Mouse (Mus musculus): ENCODE measurements at regions not wholly inside any gene's neighbourhood (a gene's known extent, or its start where the extent isn't known, plus 50 kb on each side); places are given as distances from the start of the nearest gene placed in this dataset.

DNA sequence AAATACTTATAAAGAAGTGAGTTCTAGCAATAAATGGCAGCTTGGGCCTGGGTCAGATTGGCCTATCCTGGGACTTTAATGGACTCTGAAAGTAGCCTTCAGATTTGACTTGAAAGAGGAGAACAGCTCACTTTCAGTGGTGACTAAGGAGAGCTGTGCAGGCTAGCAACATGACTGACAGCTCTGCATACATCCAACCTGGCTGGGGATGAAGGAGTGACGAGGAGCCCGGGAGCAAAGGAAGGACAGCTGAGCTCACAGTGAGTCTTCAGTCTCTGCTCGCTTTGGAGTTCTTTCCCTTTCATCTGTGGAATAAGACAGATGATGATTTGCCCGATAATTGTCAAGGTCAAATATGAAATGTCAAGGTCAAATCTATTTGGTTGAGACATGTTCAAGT lies 172.7 kb upstream of the Klf4 start:
- no peak for DNase-seq (ENCODE audit: low spot score in 2 of 2)

DNA sequence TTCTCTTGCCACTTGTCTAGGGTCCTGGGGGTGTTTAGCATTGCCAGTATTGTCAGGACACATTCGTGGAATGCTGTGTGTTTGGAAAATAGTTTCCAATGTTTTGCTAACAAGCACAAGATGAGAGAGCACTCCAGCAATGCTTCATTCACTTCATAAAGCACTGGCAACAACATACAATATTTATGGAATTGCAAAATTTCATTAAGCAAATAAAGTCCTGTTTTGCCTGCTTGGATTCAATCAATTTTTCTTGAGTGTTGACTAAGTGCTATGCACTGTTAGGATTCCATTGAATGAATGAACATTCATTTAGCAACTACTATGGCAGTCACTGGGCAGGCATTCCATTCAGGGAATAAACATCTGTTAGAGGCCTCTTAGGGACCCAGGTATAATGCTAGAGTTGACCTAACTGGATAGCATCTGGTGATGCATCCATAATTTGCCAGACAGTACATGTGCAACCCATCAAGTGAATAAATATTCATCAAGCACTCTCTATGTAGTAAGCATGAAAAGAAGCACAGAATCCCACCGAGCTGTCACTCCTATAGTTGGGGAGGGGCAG lies 171.2 kb upstream of the Klf4 start:
- DNase-seq (ENCODE audit: low spot score in 2 of 2), result no peak

DNA sequence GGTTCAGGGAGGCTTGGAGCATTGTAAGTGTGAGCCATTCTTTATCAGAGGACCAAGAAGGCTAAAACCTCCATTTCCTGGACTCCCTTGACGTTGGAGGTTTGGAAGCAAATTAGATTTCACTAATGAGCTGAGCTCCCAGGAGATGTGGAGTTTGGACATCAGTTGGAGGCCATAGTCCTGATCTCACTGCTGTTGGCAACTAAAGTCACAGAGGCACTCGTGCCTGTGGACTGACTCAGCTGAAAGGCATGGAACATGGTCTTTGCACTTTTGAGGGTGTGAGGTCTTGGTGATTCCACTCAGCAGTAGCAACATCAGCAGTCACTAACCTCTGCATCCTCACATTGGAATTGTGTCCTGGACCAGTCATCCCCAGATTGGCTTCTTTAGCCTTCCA lies 169.1 kb upstream of the Klf4 start:
- DNase-seq (ENCODE audit: low spot score in 2 of 2), result no peak

DNA sequence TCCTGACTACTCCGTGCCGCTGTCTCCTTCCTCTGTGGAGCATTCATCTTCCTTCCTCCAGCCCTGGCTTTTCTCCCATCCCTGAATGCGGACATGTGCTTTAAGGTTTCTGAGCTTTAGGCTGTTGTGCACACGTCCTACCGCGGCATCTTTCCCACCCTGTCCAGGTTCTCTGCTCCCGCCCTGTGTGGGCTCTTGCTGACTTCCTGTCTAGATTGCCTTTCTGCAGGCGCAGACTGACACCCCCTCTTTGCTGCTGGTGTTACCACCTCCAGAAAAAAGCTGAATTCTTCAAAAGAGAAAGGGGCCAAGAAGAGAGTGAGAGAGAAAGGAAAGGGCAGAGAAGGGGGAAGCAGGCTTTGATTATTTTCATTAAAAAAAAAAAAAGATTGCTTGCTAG lies 167.7 kb upstream of the Klf4 start:
- no peak for DNase-seq (ENCODE audit: low spot score in 2 of 2)

DNA sequence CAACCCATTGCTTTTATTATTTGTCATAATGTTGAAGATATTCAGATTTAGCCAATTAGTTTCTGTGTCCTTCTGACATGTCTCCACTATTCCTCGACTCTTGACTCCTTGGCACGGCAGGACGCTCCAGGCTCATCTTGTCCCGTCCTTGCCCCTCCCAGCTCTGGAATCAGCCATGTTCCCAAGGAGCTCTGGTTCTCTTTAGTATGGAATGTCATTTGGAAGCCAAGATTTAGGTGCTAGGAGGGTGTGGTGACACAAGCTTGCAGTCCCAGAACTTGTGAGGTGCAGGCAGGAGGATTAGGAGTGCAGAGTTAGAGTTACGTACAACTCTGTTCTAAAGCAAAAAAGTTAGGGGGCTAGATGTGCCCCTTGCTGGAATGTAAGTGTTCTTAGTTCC lies 166.9 kb upstream of the Klf4 start:
- DNase-seq (ENCODE audit: low spot score in 2 of 2), result no peak

DNA sequence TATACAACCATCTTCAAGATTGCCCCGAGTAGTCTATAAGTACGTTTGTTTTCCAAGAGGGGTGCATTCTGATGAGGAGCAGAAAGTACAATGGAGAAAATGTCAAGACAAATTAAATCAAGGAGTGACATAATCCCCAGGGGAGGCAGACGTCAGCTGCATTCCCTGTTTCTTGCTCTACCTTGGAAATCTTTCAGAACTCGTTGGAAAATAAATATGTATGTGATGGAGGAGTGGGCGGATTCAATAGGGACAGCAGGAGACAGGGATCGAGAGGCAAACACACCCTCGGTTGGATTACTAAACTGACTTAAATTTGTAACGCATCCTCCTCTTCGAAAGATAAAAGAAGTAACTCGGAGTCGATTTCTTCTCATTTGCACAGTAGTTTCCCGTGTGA lies 164.8 kb upstream of the Klf4 start:
- DNase-seq (ENCODE audit: low spot score in 2 of 2), result no peak

DNA sequence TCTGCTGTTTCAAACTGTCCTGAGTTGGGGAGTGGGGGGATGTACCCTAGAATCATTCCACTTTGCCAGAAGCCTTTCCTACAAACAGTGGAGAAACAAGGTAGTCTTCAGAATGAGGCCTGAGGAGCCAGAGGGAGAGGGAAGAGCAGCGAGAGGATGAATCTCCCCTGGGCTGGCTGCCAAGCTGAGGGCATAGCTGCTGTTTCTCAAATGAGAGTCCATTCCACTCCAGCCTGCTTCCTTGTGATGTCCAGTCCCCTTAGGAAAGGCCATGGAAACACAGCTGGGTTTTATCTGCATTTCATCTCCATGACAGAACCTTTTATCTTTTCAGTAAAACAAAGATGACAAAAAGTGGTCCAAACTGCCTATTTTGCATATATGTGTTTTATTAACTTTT lies 164.2 kb upstream of the Klf4 start:
- no peak for DNase-seq (ENCODE audit: low spot score in 2 of 2)

DNA sequence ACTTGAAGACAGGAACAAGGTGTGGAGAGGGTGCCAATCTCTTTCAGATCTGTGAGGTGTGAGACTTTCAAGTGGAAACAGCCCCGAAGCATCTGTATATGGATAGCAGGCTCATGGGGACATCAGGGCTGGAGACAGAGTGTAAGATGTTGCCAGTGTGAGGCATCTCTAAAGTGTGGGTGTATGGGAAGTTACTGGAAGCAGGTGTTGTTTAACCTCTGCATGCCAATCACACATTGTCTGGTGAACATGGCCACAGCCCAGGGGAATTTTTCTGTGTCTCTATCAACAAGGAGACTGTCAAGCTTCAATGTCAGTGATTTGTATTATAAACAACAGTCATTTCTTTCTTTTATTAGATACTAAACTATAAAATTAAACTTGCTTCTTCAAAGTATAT lies 163.0 kb upstream of the Klf4 start:
- no peak for DNase-seq (ENCODE audit: low spot score in 2 of 2)

DNA sequence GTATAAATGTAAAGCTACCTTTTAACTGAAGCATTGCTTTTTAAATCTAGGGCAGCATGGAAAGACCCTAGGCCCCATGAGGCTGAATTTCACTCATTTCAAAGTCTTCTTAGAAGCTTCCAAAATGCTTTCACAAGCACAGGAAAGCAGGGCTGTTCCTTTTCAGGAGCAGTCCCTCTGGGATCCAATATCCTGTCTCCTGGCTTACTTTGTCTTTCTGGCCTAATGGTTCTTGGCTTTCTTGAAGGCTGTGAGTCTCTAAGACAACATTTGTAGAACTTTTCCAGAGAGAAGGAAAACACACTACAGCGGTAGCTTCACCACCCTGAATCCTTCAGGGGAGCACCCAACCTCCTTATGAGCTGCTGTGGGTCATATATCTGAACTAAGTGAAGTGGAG lies 157.2 kb upstream of the Klf4 start:
- DNase-seq (ENCODE audit: low spot score in 2 of 2), result no peak

DNA sequence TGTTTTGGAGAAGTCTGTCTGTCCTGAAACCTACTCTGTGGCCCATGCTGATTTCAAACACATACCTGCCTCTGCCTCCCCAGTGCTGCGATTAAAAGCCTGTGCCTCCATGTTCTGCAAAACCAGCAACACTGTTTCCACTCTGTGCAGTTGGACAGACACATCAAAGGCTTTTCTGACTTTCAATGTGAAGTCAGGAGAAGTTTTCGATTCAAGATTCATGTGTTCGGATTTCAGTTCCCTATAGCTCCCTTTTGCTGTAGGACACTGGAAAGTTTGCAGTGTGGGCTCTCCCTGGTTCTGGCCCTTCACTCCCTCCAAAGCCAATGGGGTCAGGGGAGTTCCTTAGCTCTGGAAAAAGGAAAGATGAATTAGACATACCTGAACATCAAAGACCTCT lies 154.5 kb upstream of the Klf4 start:
- DNase-seq (ENCODE audit: low spot score in 2 of 2), result no peak

DNA sequence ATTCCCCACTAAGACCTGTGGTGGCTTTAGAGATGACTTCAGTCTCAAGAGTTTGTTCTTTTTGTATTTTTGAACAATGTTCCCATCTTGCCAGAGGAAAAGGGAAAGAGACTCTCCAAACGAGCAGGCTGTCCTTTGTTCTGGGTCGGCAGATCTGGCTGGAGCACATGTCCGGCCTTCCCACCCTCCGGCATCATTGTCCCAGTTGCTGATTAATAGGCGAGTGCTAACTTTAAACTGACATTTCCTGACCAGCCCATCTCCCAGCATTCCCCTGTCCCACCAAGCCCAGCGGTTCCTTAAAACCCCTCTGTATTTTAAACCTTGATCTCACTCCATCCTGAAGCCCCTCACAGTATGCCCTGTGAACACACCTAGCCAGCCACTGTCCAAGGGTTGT lies 140.0 kb upstream of the Klf4 start:
- DNase-seq (ENCODE audit: low spot score in 2 of 2), result no peak

DNA sequence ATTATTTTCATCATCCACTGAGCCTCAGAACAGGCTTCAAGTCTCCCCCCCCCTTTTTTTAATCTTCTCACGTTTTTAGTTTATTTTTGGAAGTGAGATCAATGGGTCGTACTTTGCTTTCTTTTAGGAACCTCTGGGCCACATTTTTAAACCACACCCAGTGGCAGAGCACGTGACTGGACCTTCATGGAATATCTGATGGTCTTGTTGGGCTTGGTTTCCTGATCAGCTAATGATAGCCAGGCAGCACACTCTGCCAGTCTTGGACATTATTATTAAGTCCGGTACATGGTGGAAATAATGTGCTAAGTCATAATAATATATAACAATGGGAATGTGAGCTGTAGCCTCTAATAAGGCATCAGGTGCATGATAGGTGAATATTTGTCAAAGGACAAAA lies 138.0 kb upstream of the Klf4 start:
- DNase-seq (ENCODE audit: low spot score in 2 of 2), result no peak

DNA sequence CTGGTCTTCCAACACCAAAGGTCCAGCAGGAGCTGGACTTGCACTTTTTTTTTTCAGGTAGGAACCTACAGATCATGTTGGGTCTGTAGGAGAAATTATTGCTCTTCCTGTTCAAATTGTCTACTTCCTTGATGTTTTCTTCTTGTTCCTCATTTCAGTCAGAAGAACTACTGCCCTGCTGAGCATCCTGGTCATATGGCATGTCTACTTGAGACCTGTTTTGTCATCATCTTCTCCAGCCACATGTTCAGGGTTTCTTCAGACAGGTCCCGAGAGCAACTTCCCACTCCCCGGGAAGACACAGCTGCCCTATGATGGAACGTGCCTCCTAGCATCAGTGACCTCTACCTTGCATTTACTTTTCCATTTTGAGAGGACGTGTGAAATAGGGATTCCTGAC lies 132.6 kb upstream of the Klf4 start:
- DNase-seq (ENCODE audit: low spot score in 2 of 2), result no peak

DNA sequence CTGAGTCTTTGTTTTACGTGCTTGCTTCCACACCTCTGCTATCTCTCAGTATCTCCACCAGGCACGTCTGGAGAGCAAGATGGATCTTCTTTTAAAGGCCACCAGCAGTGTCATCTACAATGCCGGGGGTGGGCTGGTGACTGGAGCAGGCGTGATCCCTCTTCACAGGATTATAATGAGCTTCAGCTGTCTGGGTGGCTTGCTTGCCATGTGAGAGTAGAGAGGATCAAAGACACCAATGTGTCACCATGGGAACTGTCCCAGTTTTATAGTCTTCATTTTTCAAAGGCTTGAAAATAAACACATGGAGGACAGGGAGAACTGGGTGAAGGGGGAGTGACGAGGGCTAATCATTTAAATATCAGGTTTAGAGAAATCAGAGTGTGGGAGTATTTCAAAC lies 131.6 kb upstream of the Klf4 start:
- no peak for DNase-seq (ENCODE audit: low spot score in 2 of 2)

DNA sequence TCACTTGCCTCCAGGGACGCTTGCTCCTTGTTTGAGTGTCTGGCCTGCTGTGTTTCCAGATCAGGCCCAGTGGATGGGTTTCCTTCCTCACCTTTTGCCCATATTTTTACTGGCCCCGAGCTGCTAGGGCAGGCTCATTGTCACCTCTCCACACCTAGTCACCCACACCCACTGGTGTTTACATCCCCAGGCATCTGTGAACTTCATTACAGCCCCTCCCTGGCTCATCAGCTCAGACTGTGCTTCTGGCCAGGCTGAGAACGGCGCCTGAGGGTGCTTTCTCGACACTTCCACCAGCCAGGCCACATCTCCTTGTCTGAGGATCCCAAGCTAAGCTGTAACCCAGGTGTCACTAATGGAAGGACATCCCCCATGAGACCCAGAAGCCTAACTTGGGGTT lies 129.8 kb upstream of the Klf4 start:
- no peak for DNase-seq (ENCODE audit: low spot score in 2 of 2)

DNA sequence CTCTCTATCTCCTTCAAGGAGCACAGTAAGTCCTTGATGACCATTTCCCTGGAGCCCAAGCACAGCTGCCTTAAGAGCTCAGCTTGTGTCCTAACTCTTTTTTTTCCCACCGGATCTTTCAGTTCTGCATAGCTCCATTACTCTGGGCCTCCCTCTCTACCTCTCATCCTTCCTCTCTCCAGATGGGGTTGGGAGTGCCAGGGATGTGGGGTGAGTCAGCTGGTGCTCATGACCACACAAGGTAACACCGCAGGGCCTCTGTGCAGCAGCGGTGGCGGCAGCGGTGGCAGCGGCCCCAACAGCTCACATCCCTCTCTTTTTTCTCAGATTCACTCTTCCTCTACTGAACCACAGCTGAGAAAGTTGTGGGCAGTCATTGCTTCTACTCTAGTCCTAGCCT lies 126.6 kb upstream of the Klf4 start:
- no peak for DNase-seq (ENCODE audit: low spot score in 2 of 2)

DNA sequence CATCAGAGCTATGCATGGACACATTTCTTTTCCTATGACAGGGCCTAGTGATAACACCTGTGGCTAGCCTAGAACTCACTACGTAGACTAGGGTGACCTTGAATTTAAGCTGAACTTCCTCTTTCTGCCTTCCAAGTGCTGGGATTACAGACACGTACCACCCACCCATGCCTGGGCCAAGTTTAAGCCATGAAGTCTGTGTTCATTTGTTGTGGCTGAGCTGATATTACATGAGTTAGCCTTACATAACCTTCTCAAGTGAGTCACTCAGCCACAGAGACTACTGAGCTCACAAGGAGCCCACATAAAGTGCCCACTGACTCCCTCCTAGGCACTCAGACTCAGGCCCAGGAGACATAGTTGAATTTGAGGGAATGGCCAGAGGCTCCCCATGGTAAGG lies 123.1 kb upstream of the Klf4 start:
- DNase-seq (ENCODE audit: low spot score in 2 of 2), result no peak

DNA sequence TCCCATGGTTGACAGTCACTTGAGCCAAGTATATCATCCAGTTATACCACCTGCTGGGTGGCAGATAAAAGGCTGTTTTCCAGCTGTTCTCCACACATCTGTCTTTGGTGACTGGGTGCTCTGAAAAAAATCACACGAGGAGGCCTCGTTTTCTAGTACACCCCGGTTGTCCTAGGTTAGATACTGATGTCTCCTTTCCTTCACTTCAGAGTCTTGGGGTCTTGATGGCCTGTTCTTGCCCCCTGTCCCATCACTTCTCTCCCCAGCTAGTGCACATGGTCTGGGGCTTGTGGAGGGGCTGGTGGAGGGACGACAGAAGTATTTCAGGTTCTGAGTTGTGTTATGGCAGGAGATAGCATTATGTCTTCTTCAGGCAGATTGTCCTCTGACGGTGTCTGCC lies 120.4 kb upstream of the Klf4 start:
- DNase-seq (ENCODE audit: low spot score in 2 of 2), result no peak

DNA sequence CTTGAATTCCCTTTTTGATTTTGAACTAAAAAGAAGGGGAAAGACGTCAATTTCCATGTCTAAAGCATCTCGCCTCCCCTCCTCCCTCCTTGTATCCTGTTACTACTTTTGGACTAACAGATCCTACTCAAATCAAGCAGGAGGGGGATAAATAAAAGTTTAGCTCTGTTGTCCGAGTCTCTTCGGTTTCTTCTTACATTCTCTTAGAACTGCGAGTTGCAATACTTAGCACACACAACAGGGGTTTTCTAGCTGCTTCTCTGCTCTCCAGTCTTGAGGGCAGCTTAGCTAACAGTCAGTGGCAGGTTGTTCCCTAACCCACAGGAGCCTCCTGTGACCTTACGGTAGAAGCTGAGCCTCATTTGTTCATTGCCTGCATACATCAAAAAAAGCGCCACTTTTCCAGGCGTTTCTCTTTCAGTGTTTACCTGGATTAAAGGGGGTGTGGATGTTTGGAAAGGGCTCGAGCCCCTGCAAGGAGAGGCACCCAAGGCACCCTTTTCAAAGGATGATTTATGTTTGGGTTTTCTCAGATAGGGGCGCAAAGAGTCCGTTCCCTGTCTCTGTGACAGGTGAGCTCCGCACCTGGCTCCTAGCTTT lies 119.6 kb upstream of the Klf4 start:
- DNase-seq (ENCODE audit: low spot score in 2 of 2), result no peak

DNA sequence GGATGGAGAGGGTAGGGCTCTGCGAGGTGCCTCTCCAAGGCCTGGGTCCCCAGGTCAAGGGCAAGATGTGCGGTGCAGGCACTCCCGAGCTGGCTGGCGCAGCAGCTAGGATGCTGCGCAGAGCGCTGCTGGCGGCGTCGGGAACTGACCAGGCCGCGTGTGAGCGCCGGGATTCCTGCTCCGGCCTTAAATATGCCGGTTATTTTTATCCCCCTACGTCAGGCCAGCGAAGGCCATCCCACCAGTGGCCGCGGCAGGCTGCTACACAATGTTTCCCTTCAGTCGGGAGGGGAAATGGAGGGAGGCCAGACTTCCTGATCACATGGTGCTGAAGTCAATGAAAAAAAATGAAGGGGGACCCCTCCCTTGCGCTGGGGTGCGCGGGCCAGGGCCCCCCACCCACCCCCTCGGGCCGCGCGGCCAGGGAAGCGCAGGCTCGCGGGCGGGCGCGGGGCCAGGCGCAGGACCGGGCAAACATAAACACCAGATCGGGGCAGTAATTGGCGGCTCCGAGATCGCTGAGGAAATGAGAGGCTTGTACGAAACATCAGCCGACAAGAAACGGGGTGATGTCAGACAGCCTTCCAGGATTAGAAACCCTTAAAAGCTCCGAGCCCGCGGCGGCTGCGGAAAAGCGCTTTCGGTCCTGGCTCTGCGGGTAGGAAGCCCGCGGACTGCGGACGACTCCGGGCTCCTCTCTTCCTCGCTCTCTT lies 118.9 kb upstream of the Klf4 start:
- DNase-seq (ENCODE audit: low spot score in 2 of 2), result peak; percentile 44 to 53

DNA sequence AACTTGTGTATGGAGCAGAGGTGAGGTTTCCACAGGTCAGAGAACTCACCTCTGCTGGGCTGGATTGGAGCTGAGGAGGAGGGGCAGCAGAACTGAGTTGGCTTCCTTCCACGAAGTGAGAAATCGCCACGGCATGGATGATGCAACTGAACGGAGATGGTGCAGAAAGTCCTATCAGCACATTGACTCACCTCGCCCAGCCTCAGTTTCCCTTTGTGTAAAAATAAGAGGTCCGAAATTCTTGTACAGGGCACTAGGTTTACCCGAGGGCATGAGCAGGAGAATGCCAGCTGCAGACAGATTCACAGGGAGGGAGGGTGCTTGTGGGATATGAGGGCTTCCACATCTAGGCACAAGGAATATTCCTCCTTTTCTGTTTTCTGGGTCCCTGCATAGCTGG lies 117.9 kb upstream of the Klf4 start:
- DNase-seq (ENCODE audit: low spot score in 2 of 2), result no peak

DNA sequence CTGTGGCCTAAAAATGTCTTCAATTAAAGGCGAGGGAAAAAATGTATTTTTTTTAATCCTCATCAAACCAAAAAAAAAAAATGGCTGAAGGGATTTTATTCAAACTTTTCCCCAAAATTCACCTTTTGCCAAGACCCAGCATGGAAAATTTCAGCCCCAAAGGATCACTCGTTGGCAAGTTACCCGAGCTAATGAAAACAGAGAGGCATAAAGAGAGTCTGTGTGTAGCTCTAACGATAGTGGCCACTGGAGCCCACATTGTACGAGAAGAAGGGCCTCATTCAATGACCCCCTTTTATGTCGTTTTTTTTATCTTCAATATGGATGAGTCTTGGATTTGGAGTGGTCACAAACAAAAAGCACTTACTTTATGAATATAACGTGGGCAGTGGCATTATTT lies 116.1 kb upstream of the Klf4 start:
- no peak for DNase-seq (ENCODE audit: low spot score in 2 of 2)

DNA sequence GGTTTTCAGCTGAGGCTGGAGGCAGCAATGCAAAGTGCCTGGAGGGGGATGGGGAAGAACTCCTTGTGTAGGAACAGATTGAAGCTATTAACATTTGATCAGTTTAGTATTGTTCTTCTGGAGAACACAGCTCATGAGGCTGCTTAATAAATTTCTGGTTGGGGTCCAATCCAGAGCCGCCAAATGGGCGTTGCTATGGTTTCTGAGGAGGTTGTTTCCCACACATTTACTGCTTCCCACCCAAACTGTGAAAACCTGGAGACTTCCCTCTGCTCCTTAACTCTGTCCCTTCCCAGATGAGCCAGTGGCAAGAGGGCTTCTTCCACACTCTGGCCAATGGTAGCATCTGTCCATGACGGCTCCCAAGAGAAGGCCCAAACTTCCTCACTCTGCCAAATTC lies 113.2 kb upstream of the Klf4 start:
- no peak for DNase-seq (ENCODE audit: low spot score in 2 of 2)

DNA sequence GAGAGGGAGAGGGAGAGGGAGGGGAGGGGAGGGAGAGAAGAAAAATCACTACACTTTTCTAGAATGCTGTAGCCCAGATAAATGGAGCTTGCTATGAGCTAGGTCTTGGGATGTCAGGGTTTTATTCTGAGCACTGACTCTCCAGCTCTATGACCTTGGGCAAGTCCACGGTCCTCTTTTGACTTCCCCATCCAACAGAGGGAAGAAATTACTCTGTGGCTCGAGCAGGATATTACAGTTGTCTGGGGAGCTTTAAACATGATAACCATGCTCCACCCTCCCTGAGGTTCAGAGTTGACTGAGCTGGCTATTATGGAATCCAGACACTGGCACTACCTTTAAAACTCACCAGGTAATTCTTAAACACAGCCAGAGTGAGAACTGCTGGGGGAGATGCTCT lies 112.6 kb upstream of the Klf4 start:
- DNase-seq (ENCODE audit: low spot score in 2 of 2), result no peak

All from spleen, postnatal 36 days (tissue).